Mouse (Mus musculus) C2C12 (cell line): ENCODE results near the gene Olfr448.

Experiments
- CTCF ChIP-seq: IDR thresholded peaks from one replicate; pipeline ENCODE4 v1.5.1; 2011; ENCODE audit not compliant: control insufficient read depth, insufficient read depth, insufficient read length
- USF1 ChIP-seq: IDR thresholded peaks from one replicate; pipeline ENCODE4 v1.6.1; 2011; ENCODE audit warnings: low read depth, mild to moderate bottlenecking, control low read depth, moderate library complexity

DNA sequence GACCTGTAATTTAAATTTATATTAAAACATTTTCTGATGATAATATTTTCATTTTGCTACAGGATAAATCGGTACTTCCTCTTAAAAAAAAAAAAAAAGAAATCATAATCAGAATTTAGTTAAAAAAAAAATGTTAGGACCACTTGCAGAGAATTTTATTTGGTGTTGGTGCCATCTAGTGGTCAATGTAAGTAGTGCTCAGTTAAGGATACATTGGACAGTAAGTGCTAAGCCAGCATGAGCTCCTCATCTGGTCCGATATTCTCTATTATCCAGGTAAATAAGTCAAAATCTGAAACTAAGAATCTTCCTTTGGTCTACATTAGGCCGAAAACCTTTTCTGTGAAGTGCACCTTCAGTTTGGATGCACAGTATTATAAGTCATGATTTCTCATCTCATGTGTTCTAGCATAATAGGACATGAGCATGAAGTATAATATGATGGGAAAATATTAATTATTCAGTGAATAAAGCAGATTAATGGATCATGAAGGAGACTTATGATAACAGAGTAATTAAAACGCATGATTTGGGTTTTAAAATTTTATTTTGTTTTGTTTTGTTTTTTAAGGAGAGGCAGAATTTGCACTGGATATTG, 29.9 kb upstream of the Olfr448 start:
- TF ChIP-seq CTCF (peak; percentile 5), USF1 (no peak)
